Mouse (Mus musculus): ENCODE results near the gene Foxi2. TPM values are rescaled to one million over a fixed set of nuclear protein-coding genes. Genes with fewer than 3 reads are reported as not detected.

Foxi2 gene
- polyA plus RNA-seq, 1 experiment, result not detected

DNA sequence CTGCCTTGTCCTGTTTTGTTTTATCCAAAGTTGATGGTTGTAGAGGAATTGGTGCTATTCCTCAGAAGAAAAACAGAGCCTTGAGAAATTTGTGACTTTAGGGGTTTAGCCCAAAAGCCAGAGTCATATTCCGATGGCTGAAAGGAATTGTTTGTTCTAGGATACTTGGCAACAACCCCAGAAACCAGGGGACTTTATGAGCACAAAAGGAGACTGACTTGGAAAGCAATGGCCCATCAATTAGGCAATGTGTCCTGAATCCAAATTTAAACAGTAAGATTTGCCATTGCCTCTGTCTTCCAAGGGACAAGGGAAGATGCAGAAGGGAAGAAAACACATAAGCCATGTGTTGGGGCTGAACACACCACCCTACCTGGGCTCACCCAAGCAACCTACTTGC lies 42.3 kb downstream of the Foxi2 start:
- H3K9me3 ChIP-seq (ENCODE audit: control insufficient read depth, low read length), result no peaks in the 10 kb centered on the region
- H3K4me3 ChIP-seq (replicated peaks), result no peak overlapping the region
- H3K4me1 ChIP-seq (ENCODE audit: control insufficient read depth), result no peaks in the 10 kb centered on the region
- H3K36me3 ChIP-seq (ENCODE audit: control insufficient read depth), result no peaks in the 10 kb centered on the region
- TF ChIP-seq TAL1 (IDR thresholded peaks at IDR 0.05; ENCODE audit: low read length) (no peak), GATA1 (IDR thresholded peaks at IDR 0.05; ENCODE audit: low read length) (no peak)
- H3K27me3 ChIP-seq (ENCODE audit: control insufficient read depth), result no peaks in the 10 kb centered on the region; the same call in 1 of the 2 replicates

- H3K4me3 ChIP-seq (replicated peaks), result no peak overlapping the region
- TF ChIP-seq GATA1 (IDR thresholded peaks at IDR 0.05; ENCODE audit: low read length) (no peak), TAL1 (IDR thresholded peaks at IDR 0.05; ENCODE audit: low read length) (no peak)
- no peaks in the 10 kb centered on the region for H3K36me3 ChIP-seq (ENCODE audit: control insufficient read depth)
- no peaks in the 10 kb centered on the region for H3K4me1 ChIP-seq (ENCODE audit: control insufficient read depth)
- H3K9me3 ChIP-seq (ENCODE audit: control insufficient read depth, low read length), result no peaks in the 10 kb centered on the region
- no peaks in the 10 kb centered on the region; the same call in 1 of the 2 replicates for H3K27me3 ChIP-seq (ENCODE audit: control insufficient read depth)
Observed at GRCm38 (mm10) chr7:135453690-135454089, 43.6 kb downstream of the Foxi2 start.

Other genes starting within 250 kb of the Foxi2 start
- gene Nps, start 151.6 kb upstream of the Foxi2 start, polyA plus RNA-seq (2012), result not detected in 2 replicates
- gene Clrn3, start 118.3 kb downstream of the Foxi2 start, polyA plus RNA-seq (2012), result not detected in 2 replicates
- gene Ptpre, start 127.2 kb downstream of the Foxi2 start, polyA plus RNA-seq (2012), result 0.01 TPM in 1 of 2 replicates, not detected in the other

Data from erythroblast, embryonic 14.5 days (primary cell).